Comparison of ENCODE assay signal across 28 mouse cellular contexts in genomic region chr10:41448216-41448615, GRCm38 (mm10). TPM values are rescaled to one million over a fixed set of nuclear protein-coding genes. Genes with fewer than 3 reads are reported as not detected.
"Had no signal": no experiment of that assay in that cellular context is flagged by ENCODE, and none has a peak within 500 bp of the region (broad histone marks: within the 10 kb centered on the region; RNA-seq: fewer than 3 reads in every experiment).

No protein-coding gene starts in this region.

- H3K9me3 ChIP-seq: heart, embryonic 13.5 days; heart, embryonic 15.5 days; hindbrain, embryonic 13.5 days; hindbrain, embryonic 15.5 days; intestine, embryonic 15.5 days; limb, embryonic 10.5 days; limb, embryonic 12.5 days; liver, embryonic 13.5 days had no signal

- H3K27ac ChIP-seq: gastrocnemius, adult 2 months; heart, embryonic 13.5 days; heart, embryonic 15.5 days; hindbrain, embryonic 13.5 days; hindbrain, embryonic 15.5 days; hindbrain, postnatal 0 days; intestine, embryonic 15.5 days; layer of hippocampus, adult 2 months; limb, embryonic 10.5 days; limb, embryonic 12.5 days; liver, embryonic 13.5 days had no signal

- H3K4me2 ChIP-seq: heart, embryonic 11.5 days; heart, embryonic 13.5 days; heart, embryonic 15.5 days; hindbrain, embryonic 13.5 days; hindbrain, embryonic 15.5 days; intestine, embryonic 15.5 days; limb, embryonic 12.5 days; liver, embryonic 13.5 days had no signal

- H3K27me3 ChIP-seq: heart, embryonic 15.5 days; hindbrain, embryonic 15.5 days; intestine, embryonic 15.5 days; limb, embryonic 12.5 days had no signal

- H3K9ac ChIP-seq: heart, embryonic 13.5 days; heart, embryonic 15.5 days; hindbrain, embryonic 13.5 days; hindbrain, embryonic 15.5 days; intestine, embryonic 15.5 days; limb, embryonic 12.5 days; liver, embryonic 13.5 days had no signal

- H3K36me3 ChIP-seq: intestine, embryonic 15.5 days had no signal

- H3K4me3 ChIP-seq: gastrocnemius, adult 2 months; heart, embryonic 13.5 days; heart, embryonic 15.5 days; hindbrain, embryonic 13.5 days; hindbrain, embryonic 15.5 days; intestine, embryonic 15.5 days; layer of hippocampus, adult 2 months; limb, embryonic 10.5 days; limb, embryonic 12.5 days; liver, embryonic 13.5 days had no signal

- ATAC-seq: hindbrain, postnatal 0 days; inflammation-experienced regulatory T-cells, adult 6 months; intestine, embryonic 15.5 days; intestine, postnatal 0 days had no signal

- DNase-seq: gastrocnemius, adult 2 months; gastrocnemius, postnatal 10 days; gastrocnemius, postnatal 25 days; heart, adult 18-20 months; heart, postnatal 14 days; heart, postnatal 36 days; kidney, adult 18-20 months; kidney, adult 8-10 months; kidney, postnatal 10 days; kidney, postnatal 25 days; kidney, postnatal 4 days; layer of hippocampus, postnatal 36 days; liver; liver, embryonic 13.5 days had no signal

RNA-seq across cellular contexts. Expression of gene Ppil6, which starts 42.0 kb away (rescaled TPM):
- total RNA-seq: gastrocnemius, adult 2 months; gastrocnemius, postnatal 10 days; gastrocnemius, postnatal 25 days; gastrocnemius, postnatal 4 days had no signal
- polyA plus RNA-seq: inflammation-experienced regulatory T-cells, adult 6 months; liver, embryonic 13.5 days; liver, embryonic 16.5 days had no signal
